Mouse (Mus musculus): Measurements from ENCODE around the gene Rgsl1.

- TF ChIP-seq GATA1 (IDR thresholded peaks at IDR 0.05; ENCODE audit: low read length) = no peak
- no peak for TF ChIP-seq TAL1 (IDR thresholded peaks at IDR 0.05; ENCODE audit: low read length)
These were observed 109.1 kb downstream of the Rgsl1 start for GRCm38 (mm10) chr1:153734866-153735265.
